12 mouse cellular contexts compared by ENCODE assay signal in genomic region chr3:55447486-55448460, GRCm38 (mm10). TPM values are rescaled to one million over a fixed set of nuclear protein-coding genes. Genes with fewer than 3 reads are reported as not detected.
A peak's percentile ranks its signal among the peaks of the same experiment; 100 is the strongest.
DNase-seq lines count a peak whose midpoint lies in the region; TF ChIP-seq lines count a peak whose summit lies in the region.
"Had no signal": no experiment of that assay in that cellular context is flagged by ENCODE, and none has a peak within 500 bp of the region (broad histone marks: within the 10 kb centered on the region; RNA-seq: fewer than 3 reads in every experiment).

No protein-coding gene starts in this region.

- peak overlapping the region; percentile 32; the same call in 1 of the 2 replicates for H3K27ac ChIP-seq in gastrocnemius, adult 2 months
- peak overlapping the region; percentile 82 for H3K27ac ChIP-seq in cortical plate, adult 2 months (ENCODE audit: insufficient read depth, low read length)
- peak overlapping the region; percentile 93 for H3K27ac ChIP-seq in layer of hippocampus, adult 2 months
- H3K27ac ChIP-seq: limb, embryonic 13.5 days had no signal

- intact Hi-C loops in gastrocnemius, adult 2 months (cut with DNase I), result no loop called here

- no peak for TF ChIP-seq CTCF in gastrocnemius, adult 2 months (IDR thresholded peaks at IDR 0.05)
- TF ChIP-seq CTCF in cortical plate, adult 2 months (IDR thresholded peaks at IDR 0.05; ENCODE audit: extremely low read depth, insufficient read depth, low read length), result no peak
- TF ChIP-seq CTCF in layer of hippocampus, adult 2 months (conservative IDR thresholded peaks at IDR 0.05), result peak; percentile 40

- no peak for TF ChIP-seq POLR2A in cortical plate, adult 2 months (IDR thresholded peaks at IDR 0.05; ENCODE audit: extremely low read depth, insufficient read depth, low read length)

- peak; percentile 35 for DNase-seq in gastrocnemius, adult 2 months
- no peak for DNase-seq in gastrocnemius, postnatal 4 days (ENCODE audit: low spot score in 2 of 2)
- DNase-seq in NIH3T3 (ENCODE audit: low read depth), result peak; percentile 87
- DNase-seq in layer of hippocampus, adult 2 months (ENCODE audit: low spot score in 2 of 2), result peak; percentile 76 to 94
- DNase-seq in right cerebral cortex, adult 18-20 months, result peak; percentile 94
- DNase-seq in thymus, postnatal 14 days, result no peak
- DNase-seq in B cell, adult 2 months, result no peak

- H3K4me3 ChIP-seq in gastrocnemius, adult 2 months, result no peak overlapping the region
- H3K4me3 ChIP-seq in cortical plate, adult 2 months (ENCODE audit: insufficient read depth, low read length), result no peak overlapping the region
- H3K4me3 ChIP-seq in layer of hippocampus, adult 2 months, result peak overlapping the region; percentile 15; the same call in 1 of the 2 replicates
- H3K4me3 ChIP-seq: limb, embryonic 13.5 days had no signal

- H3K4me1 ChIP-seq in cortical plate, adult 2 months (ENCODE audit: control insufficient read depth, insufficient read depth, low read length), result peaks cover 21% of the 10 kb centered on the region
- H3K4me1 ChIP-seq: limb, embryonic 13.5 days had no signal

RNA-seq across cellular contexts. Expression of gene Gm21954, which starts 24.2 kb away (rescaled TPM):
- total RNA-seq in gastrocnemius, adult 2 months (2021), result not detected
- total RNA-seq in gastrocnemius, postnatal 4 days (2021), result not detected
- polyA plus RNA-seq in cortical plate, adult 2 months (2012; rRNA removed), result not detected in 2 replicates
- not detected for total RNA-seq in layer of hippocampus, adult 2 months (2021)
- total RNA-seq: CH12.LX; common myeloid progenitor, adult 5-6 weeks had no signal
- polyA plus RNA-seq: limb, embryonic 13.5 days; small intestine, adult 2 months had no signal

Comparison
In these comparisons a context has a peak if more than half of its experiments do, and no peak if none do; other contexts are left out.
1. DNase-seq: peak in gastrocnemius, adult 2 months (single experiment), NIH3T3 (single experiment), layer of hippocampus, adult 2 months (2 of 2) and right cerebral cortex, adult 18-20 months (single experiment); none in gastrocnemius, postnatal 4 days (0 of 2), thymus, postnatal 14 days (single experiment) and B cell, adult 2 months (0 of 2).
2. H3K27ac ChIP-seq: peak in every context shown above with its lines; median percentile 93 in layer of hippocampus, adult 2 months; 82 in cortical plate, adult 2 months; 32 in gastrocnemius, adult 2 months.